Mouse (Mus musculus) kidney, postnatal 14 days (tissue): ENCODE measurements around the gene Dcaf17.

Source experiments
- DNase-seq: peaks from one replicate; pipeline ENCODE4 v3.0.0; 2022; ENCODE audit warnings: mixed read lengths

Gene Dcaf17

GRCm38 (mm10) chr2:71055300-71056114 is at the start of gene Dcaf17, which contains the start of gene Mettl8:
Gene Dcaf17 (plus strand): TSS chr2:71055328.
Gene Mettl8 (minus strand): TSS chr2:71055583.
- DNase-seq: peak; percentile 96

- DNase-seq: no peak
Measured at GRCm38 (mm10) chr2:71011816-71012215, 43.3 kb upstream of the Dcaf17 start.

- DNase-seq: no peak
Measured at GRCm38 (mm10) chr2:71013521-71013920, 41.6 kb upstream of the Dcaf17 start.

GRCm38 (mm10) chr2:71019277-71019676 is 35.9 kb upstream of the Dcaf17 start:
- no peak for DNase-seq

GRCm38 (mm10) chr2:71019704-71020375 is 35.3 kb upstream of the Dcaf17 start:
- DNase-seq: no peak

- DNase-seq: no peak
Measured at GRCm38 (mm10) chr2:71020674-71021073, 34.5 kb upstream of the Dcaf17 start.

GRCm38 (mm10) chr2:71022991-71023390 is 32.1 kb upstream of the Dcaf17 start:
- no peak for DNase-seq

- no peak for DNase-seq
Measured at GRCm38 (mm10) chr2:71023986-71024385, 31.1 kb upstream of the Dcaf17 start.

- DNase-seq: peak; percentile 63
Measured at GRCm38 (mm10) chr2:71025576-71026315, 29.4 kb upstream of the Dcaf17 start.

GRCm38 (mm10) chr2:71026787-71027186 is 28.3 kb upstream of the Dcaf17 start:
- DNase-seq: peak; percentile 34

GRCm38 (mm10) chr2:71027631-71028030 is 27.5 kb upstream of the Dcaf17 start:
- DNase-seq: no peak

- no peak for DNase-seq
Measured at GRCm38 (mm10) chr2:71030663-71031062, 24.5 kb upstream of the Dcaf17 start.

- DNase-seq: no peak
Measured at GRCm38 (mm10) chr2:71031973-71032794, 22.9 kb upstream of the Dcaf17 start.

- no peak for DNase-seq
Measured at GRCm38 (mm10) chr2:71033014-71033413, 22.1 kb upstream of the Dcaf17 start.

GRCm38 (mm10) chr2:71033987-71034386 is 21.1 kb upstream of the Dcaf17 start:
- no peak for DNase-seq

- DNase-seq: no peak
Measured at GRCm38 (mm10) chr2:71037447-71037846, 17.7 kb upstream of the Dcaf17 start.

GRCm38 (mm10) chr2:71039522-71040121 is 15.5 kb upstream of the Dcaf17 start:
- DNase-seq: peak; percentile 85

- DNase-seq: no peak
Measured at GRCm38 (mm10) chr2:71046151-71046550, 9.0 kb upstream of the Dcaf17 start.

- DNase-seq: no peak
Measured at GRCm38 (mm10) chr2:71046751-71047320, 8.3 kb upstream of the Dcaf17 start.

- no peak for DNase-seq
Measured at GRCm38 (mm10) chr2:71048896-71049295, 6.2 kb upstream of the Dcaf17 start.

GRCm38 (mm10) chr2:71050511-71050910 is 4.6 kb upstream of the Dcaf17 start:
- DNase-seq: peak; percentile 52

GRCm38 (mm10) chr2:71054716-71055115 is 412 bp upstream of the Dcaf17 start:
- DNase-seq: no peak
